Mouse (Mus musculus) left cerebral cortex, postnatal 25 days (tissue): Measurements from ENCODE around the gene Eef1a1. TPM values are rescaled to one million over a fixed set of nuclear protein-coding genes. Genes with fewer than 3 reads are reported as not detected.
"Not testable (repeated sequence)": the region's sequence is repeated elsewhere in the genome, so short reads cannot be mapped to it uniquely, and the experiment has no call there.

ENCODE experiments used
- DNase-seq, 2 experiments: peaks; one replicate each; pipeline ENCODE4 v3.0.0; 2022; ENCODE audit warnings: low spot score in 2 of 2, mixed read lengths in 1 of 2
- intact Hi-C: fragments of 180-260 bp; cut with DNase I; formaldehyde crosslinking; loops from one replicate; pipeline ENCODE4 v1.15.1; 2025
- total RNA-seq, 2 experiments: library from RNA; stranded (reverse); gene quantifications; 2 replicates each; pipeline ENCODE4 v1.2.3; 2021

Eef1a1 gene
- 1,000 to 10,000 TPM; 2,219 to 2,332 TPM for total RNA-seq

GRCm38 (mm10) chr9:78488890-78489420 lies at the start of gene Eef1a1:
Gene Eef1a1, minus strand, starts transcription at chr9:78489151.
- peak in 1 of 2 experiments; percentile 37 for DNase-seq
- intact Hi-C loops: no loop called here

- DNase-seq: no peak
- intact Hi-C loops: no loop called here
Measured at GRCm38 (mm10) chr9:78538421-78538820, 49.5 kb upstream of the Eef1a1 start.

GRCm38 (mm10) chr9:78537154-78537873 lies 48.4 kb upstream of the Eef1a1 start:
- intact Hi-C loops: no loop called here
- DNase-seq: no peak

GRCm38 (mm10) chr9:78534606-78535005 lies 45.7 kb upstream of the Eef1a1 start:
- DNase-seq: no peak
- intact Hi-C loops: no loop called here

GRCm38 (mm10) chr9:78533296-78533935 lies 44.5 kb upstream of the Eef1a1 start:
- DNase-seq: no peak
- intact Hi-C loops: no loop called here

- intact Hi-C loops: no loop called here
- DNase-seq: no peak
Measured at GRCm38 (mm10) chr9:78532341-78532819, 43.4 kb upstream of the Eef1a1 start.

GRCm38 (mm10) chr9:78531816-78532215 lies 42.9 kb upstream of the Eef1a1 start:
- intact Hi-C loops: no loop called here
- no peak for DNase-seq

GRCm38 (mm10) chr9:78527767-78528381 lies 38.9 kb upstream of the Eef1a1 start:
- peak; percentile 69 to 76 for DNase-seq
- intact Hi-C loops: loop anchor here (2.0 kb wide), 2 partner anchors 23 to 47 kb away; no protein-coding TSS in a partner anchor

GRCm38 (mm10) chr9:78527301-78527761 lies 38.4 kb upstream of the Eef1a1 start:
- intact Hi-C loops: loop anchor here (2.0 kb wide), 1 partner anchor 47 kb away; no protein-coding TSS in a partner anchor
- DNase-seq: peak; percentile 42 to 80

GRCm38 (mm10) chr9:78526206-78526605 lies 37.3 kb upstream of the Eef1a1 start:
- no peak for DNase-seq
- intact Hi-C loops: loop anchor here (2.0 kb wide), 1 partner anchor 45 kb away; no protein-coding TSS in a partner anchor

- intact Hi-C loops: loop anchor here (2.0 kb wide), 1 partner anchor 45 kb away; no protein-coding TSS in a partner anchor
- DNase-seq: no peak
Measured at GRCm38 (mm10) chr9:78525451-78526135, 36.6 kb upstream of the Eef1a1 start.

- no peak for DNase-seq
- intact Hi-C loops: loop anchor here (2.0 kb wide), 1 partner anchor 39 kb away; no protein-coding TSS in a partner anchor
Measured at GRCm38 (mm10) chr9:78521689-78522088, 32.7 kb upstream of the Eef1a1 start.

GRCm38 (mm10) chr9:78520780-78521601 lies 32.0 kb upstream of the Eef1a1 start:
- peak; percentile 33 to 38 for DNase-seq
- intact Hi-C loops: loop anchor here (2.0 kb wide), 1 partner anchor 38 kb away; no protein-coding TSS in a partner anchor

- intact Hi-C loops: loop anchor here (2.0 kb wide), 1 partner anchor 37 kb away; no protein-coding TSS in a partner anchor
- DNase-seq: no peak
Measured at GRCm38 (mm10) chr9:78520127-78520779, 31.3 kb upstream of the Eef1a1 start.

GRCm38 (mm10) chr9:78517237-78517636 lies 28.3 kb upstream of the Eef1a1 start:
- DNase-seq, intact Hi-C loops: not testable (repeated sequence)

- no peak for DNase-seq
- intact Hi-C loops: no loop called here
Measured at GRCm38 (mm10) chr9:78516125-78516524, 27.2 kb upstream of the Eef1a1 start.

- no peak for DNase-seq
Measured at GRCm38 (mm10) chr9:78514681-78515080, 25.7 kb upstream of the Eef1a1 start.

More at GRCm38 (mm10) chr9:78514681-78515080, 25.7 kb upstream of the Eef1a1 start:
- intact Hi-C loops: no loop called here
